Mouse (Mus musculus) kidney, postnatal 10 days (tissue): Measurements from ENCODE around the gene Nek8.
A peak's percentile ranks its signal among the peaks of the same experiment; 100 is the strongest.

Experiments
- DNase-seq: peaks from one replicate; pipeline ENCODE4 v3.0.0; 2021; ENCODE audit warnings: mixed read lengths

Gene Nek8

GRCm38 (mm10) chr11:78182961-78183844, 6.7 kb upstream of the Nek8 start, which contains the start of gene Rpl23a:
Gene Rpl23a (minus strand): TSS chr11:78183584.
- DNase-seq: peak; percentile 83

GRCm38 (mm10) chr11:78182450-78182849, 6.0 kb upstream of the Nek8 start:
- no peak for DNase-seq

DNA sequence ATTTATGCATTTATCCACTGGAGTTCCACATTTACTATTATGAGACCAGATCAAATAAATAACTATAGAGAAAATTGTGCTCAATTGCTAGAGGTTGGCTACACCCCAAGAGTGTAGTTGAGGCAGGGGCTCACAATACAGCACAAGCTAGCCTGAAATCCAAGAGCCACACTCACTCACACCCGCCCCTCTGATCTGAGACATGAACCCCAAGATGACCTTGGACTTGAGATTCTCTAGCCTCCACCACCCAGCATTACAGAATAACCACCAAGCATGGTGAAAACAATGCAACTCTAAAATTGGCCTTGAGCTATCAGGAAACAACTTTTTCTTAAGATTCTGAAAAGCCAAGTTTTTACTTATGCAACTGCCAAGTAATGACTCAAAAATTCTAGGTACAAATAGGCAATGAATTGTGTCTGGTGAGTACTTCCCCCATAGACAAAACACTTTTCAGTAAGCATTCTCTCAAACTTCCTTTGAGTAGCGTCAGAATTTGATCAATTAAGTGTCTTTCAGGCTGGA, 5.4 kb upstream of the Nek8 start:
- DNase-seq: no peak

GRCm38 (mm10) chr11:78180081-78180761, 3.7 kb upstream of the Nek8 start:
- no peak for DNase-seq

DNA sequence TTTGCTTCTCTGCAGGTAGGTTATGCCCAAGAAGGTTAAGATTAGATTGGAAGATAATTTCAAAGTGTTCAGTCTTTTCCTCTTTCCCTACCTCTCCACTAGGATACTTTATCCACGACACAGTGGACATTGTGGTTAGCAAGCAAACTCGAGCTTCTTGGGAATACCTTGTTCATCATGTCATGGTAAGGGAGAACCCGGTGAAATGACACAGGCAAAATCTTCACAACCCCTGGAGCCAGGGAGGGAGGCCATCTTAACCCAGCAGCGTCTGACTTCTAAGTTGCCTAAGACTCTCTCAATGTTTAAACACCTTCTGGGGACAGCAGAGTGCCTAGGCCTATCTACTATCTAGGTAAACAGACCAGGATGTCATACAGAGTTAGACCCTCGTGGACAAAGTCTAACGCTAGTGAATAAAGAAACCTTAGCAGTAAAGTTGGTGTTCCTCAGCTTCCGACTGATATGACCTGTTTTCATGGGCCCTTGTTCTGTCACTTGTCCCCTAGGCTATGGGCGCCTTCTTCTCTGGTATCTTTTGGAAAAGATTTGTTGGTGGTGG, 3.0 kb upstream of the Nek8 start:
- DNase-seq: no peak

DNA sequence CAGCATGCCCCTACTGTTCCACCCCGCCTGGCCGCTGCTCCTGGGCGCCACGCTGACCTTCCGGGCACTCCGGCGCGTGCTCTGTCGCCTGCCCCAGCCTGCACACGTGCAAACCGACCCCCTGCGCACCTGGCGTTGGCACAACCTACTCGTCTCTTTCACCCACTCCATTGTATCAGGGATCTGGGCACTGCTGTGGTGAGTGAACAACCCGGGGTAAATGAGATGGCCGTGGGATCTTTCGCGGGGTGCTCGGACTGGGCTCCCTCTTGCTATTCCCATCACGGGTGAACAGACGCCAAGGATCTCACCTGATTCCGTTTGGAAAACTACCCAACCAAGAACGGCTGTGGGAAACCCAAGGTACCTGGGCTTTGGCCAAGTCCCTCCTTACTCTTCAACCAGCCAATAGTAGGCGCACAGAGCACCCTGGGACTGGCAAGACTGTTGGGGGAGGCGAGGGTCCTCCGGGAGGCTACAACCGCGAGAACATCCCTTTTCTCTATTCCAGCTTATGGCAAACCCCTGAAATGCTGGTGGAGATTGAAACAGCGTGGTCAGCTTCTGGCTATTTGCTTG, 2.5 kb upstream of the Nek8 start:
- peak; percentile 85 for DNase-seq

DNA sequence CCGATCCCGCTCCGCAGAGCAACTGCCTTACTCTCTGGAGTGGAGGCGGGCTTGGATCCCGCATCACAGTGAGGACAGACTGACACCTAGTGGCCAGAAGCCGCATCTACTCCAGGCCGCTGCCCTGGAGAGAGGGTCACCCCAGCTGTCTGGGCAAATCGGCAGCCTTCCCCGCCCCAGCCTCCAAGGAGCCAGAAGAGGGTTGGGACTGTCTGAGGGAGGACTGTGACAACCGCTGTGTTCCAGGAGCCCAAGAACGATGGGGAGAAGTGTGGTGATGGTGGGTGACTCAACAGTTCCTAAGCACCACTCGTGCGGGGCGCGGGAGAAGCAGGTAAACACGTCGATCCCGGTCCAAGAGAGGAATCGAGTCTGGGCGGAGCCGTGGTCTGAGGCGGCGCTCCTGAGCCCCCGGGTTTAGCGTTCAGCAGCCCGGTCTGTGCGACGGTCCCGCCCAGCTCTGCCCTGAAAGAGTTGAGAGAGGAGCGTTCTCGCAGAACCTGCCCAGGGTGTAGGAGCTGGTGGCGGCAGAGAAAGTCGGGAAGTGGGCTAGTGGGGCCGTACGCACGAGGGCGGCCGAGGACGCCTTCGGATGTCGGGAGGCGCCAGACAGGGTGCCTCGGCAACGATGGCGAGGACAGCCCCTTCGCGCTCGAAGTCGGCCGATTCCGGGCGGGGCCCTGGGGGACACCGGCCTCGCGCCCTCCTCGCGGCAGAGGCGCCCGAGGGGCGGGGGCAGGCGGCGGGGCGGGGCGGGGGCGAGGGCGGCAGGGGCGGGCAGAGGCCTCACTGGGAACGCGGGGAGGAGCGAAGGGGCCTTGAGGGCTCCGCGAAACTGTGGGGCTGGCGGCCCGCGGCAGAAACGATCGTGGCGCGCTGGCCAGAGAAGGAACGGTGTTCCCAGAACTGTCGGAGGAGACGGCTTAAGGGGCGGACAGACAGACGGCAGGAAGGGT, 1.7 kb upstream of the Nek8 start:
- peak; percentile 98 for DNase-seq

DNA sequence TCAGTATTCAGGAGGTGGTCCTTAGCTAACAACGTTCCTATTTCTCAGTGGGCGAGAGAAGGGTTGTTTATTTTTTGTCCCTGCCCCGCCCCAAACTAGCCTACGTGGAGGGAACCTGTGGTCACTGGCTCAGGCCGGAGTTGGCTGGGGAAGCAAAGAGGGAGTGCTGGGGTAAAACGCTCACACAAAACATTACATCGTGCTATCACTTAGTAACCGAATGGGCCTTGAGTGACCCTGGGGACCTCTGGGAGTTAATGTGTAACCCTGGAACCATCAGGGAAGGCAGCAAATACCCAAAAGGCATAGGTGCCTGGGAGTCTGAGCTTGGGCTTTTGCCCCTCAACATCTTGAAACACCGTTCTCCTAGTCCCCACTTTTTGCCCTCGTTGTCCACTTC, 962 bp upstream of the Nek8 start:
- peak; percentile 87 for DNase-seq

- peak; percentile 33 for DNase-seq
These were observed 443 bp upstream of the Nek8 start for GRCm38 (mm10) chr11:78176905-78177331.

GRCm38 (mm10) chr11:78175771-78176401, 589 bp downstream of the Nek8 start:
- no peak for DNase-seq

- DNase-seq: no peak
These were observed 2.0 kb downstream of the Nek8 start for GRCm38 (mm10) chr11:78174506-78174905.

DNA sequence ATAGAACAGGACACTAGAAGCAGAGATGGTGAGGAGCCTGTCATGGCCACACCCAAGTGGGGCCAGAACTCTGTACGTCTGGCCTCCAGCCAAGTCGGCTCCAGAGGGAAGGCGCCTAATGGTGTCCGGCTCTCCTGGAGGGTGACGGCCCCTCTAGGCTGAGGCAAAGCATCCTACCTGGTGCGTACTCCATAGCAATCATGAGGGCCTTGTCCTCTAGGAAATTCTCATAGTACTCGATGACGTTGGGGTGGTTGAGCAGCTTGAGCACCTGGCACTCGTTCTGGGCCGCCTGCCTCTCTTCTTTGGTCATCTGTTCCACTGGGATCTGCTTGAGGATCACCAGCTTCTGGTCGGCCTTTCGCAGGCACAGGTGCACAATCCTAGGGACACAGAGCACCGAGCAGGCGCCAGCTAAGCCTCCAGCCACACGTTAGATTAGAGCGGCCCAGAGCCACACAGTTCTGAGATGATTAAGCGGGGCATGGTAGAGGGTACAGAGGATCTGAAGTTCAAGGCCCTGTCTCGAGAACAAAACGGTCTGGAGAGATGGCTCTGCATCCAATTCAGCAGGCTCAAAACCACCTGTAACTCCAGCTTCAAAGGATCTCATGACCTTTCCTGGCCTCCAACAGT, 3.6 kb downstream of the Nek8 start:
- DNase-seq: peak; percentile 45

- peak; percentile 51 for DNase-seq
These were observed 4.3 kb downstream of the Nek8 start for GRCm38 (mm10) chr11:78172034-78172747.

DNA sequence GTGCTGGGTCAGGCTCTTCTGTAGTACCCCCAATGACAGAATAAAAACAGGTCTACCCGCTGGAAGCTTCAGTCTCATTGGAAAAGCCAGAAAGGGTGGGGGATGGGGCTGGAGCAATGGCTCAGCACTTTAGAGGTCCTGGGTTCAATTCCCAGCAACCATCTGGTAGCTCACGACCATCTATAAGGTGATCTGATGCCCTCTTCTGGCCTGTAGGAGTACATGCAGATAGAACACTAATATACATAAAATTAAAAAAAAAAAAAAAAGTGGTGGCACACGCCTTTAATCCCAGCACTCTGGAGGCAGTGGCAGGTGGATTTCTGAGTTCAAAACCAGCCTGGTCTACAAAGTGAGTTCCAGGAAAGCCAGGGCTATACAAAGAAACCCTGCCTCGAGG, 5.1 kb downstream of the Nek8 start:
- DNase-seq: no peak

GRCm38 (mm10) chr11:78170306-78170705, 6.2 kb downstream of the Nek8 start:
- peak; percentile 50 for DNase-seq

- DNase-seq: peak; percentile 37
These were observed 7.7 kb downstream of the Nek8 start for GRCm38 (mm10) chr11:78168541-78169468.

DNA sequence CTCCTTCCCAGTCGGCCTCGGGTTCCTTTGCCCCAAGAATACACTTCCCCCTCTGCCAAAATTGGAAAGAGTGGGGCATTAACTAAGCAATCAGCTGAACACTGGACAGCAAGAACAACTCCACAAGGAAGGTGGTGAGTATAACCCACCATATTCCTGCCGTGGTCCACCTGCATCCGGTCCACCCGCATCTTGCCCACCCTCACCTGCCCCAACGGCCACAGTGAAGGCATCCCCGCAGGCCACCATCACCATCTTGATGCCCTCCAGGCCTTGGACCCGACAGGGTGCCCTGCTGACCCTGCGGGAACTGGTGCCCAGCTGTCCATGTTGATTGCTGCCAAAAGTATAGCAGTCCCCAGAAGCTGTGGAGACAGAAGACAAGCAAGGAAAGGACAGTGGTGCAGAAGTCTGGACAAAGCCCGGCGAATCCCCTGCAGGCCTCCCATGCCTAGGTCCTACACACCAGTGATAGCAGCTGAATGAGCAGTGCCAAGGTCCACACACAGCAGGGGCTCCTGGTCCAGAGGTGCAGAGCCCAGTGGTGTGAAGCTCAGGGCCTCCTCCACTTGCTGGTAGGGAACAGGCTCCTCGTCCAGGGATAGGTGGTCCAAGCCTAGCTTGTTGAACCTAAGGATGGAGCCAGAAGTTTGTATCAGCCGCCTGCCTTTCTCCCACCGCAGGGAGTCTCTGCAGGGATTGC, 9.1 kb downstream of the Nek8 start:
- DNase-seq: no peak

DNA sequence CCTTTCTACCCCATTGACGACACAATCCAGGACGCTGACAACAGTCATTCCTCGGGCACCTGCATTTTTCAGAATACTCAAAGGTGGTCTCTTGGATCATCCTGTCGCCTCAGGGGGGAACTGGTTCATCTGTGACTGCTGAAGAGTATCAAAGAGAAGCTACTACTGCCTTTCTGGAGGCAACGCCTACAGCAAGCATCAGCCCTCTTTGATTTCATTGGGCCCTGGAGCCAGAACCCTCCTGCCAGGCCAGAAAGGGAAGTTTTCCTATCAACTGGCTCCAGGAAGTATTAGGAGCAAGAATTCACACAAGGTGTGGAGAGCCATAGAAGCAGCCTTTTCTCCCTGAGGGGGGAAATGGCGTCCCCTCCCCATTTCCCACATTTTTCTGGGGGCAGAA, 9.8 kb downstream of the Nek8 start:
- DNase-seq: no peak
